Mouse (Mus musculus): ENCODE data around the gene Wdr63.

Wdr63 gene

GRCm38 (mm10) chr3:146122125-146122420 lies 14.1 kb upstream of the Wdr63 start:
- no peak for DNase-seq (ENCODE audit: low read depth, low spot score)

- DNase-seq (ENCODE audit: low read depth, low spot score), result no peak
Measured at GRCm38 (mm10) chr3:146121310-146122124, 13.6 kb upstream of the Wdr63 start.

- no peak for DNase-seq (ENCODE audit: low read depth, low spot score)
Measured at GRCm38 (mm10) chr3:146117997-146118457, 10.1 kb upstream of the Wdr63 start.

- no peak for DNase-seq (ENCODE audit: low read depth, low spot score)
Measured at GRCm38 (mm10) chr3:146117258-146117996, 9.5 kb upstream of the Wdr63 start, which contains the start of gene Mcoln3. Gene Mcoln3, plus strand, starts transcription at chr3:146117450.

GRCm38 (mm10) chr3:146110916-146111315 lies 3.0 kb upstream of the Wdr63 start:
- no peak for DNase-seq (ENCODE audit: low read depth, low spot score)

- DNase-seq (ENCODE audit: low read depth, low spot score), result no peak
Measured at GRCm38 (mm10) chr3:146110358-146110757, 2.4 kb upstream of the Wdr63 start.

- no peak for DNase-seq (ENCODE audit: low read depth, low spot score)
Measured at GRCm38 (mm10) chr3:146108945-146109344, 1.0 kb upstream of the Wdr63 start.

GRCm38 (mm10) chr3:146107116-146107849 lies 647 bp downstream of the Wdr63 start:
- DNase-seq (ENCODE audit: low read depth, low spot score), result no peak

- no peak for DNase-seq (ENCODE audit: low read depth, low spot score)
Measured at GRCm38 (mm10) chr3:146102049-146102448, 5.9 kb downstream of the Wdr63 start.

- DNase-seq (ENCODE audit: low read depth, low spot score), result no peak
Measured at GRCm38 (mm10) chr3:146099925-146100324, 8.0 kb downstream of the Wdr63 start.

GRCm38 (mm10) chr3:146097861-146098260 lies 10.1 kb downstream of the Wdr63 start:
- no peak for DNase-seq (ENCODE audit: low read depth, low spot score)

GRCm38 (mm10) chr3:146096986-146097385 lies 10.9 kb downstream of the Wdr63 start:
- no peak for DNase-seq (ENCODE audit: low read depth, low spot score)

GRCm38 (mm10) chr3:146095066-146095465 lies 12.9 kb downstream of the Wdr63 start:
- DNase-seq (ENCODE audit: low read depth, low spot score), result no peak

- no peak for DNase-seq (ENCODE audit: low read depth, low spot score)
Measured at GRCm38 (mm10) chr3:146090988-146091657, 16.8 kb downstream of the Wdr63 start.

GRCm38 (mm10) chr3:146080241-146080640 lies 27.7 kb downstream of the Wdr63 start:
- no peak for DNase-seq (ENCODE audit: low read depth, low spot score)

GRCm38 (mm10) chr3:146072780-146073179 lies 35.1 kb downstream of the Wdr63 start:
- no peak for DNase-seq (ENCODE audit: low read depth, low spot score)

GRCm38 (mm10) chr3:146069276-146069675 lies 38.7 kb downstream of the Wdr63 start:
- no peak for DNase-seq (ENCODE audit: low read depth, low spot score)

- DNase-seq (ENCODE audit: low read depth, low spot score), result no peak
Measured at GRCm38 (mm10) chr3:146063146-146063545, 44.8 kb downstream of the Wdr63 start.

GRCm38 (mm10) chr3:146059356-146059926 lies 48.5 kb downstream of the Wdr63 start:
- DNase-seq (ENCODE audit: low read depth, low spot score), result no peak

GRCm38 (mm10) chr3:146058263-146058662 lies 49.7 kb downstream of the Wdr63 start:
- no peak for DNase-seq (ENCODE audit: low read depth, low spot score)

- no peak for DNase-seq (ENCODE audit: low read depth, low spot score)
Measured at GRCm38 (mm10) chr3:146057131-146057530, 50.8 kb downstream of the Wdr63 start.
